Mouse (Mus musculus): Measurements from ENCODE around the gene Lrrc55. TPM values are rescaled to one million over a fixed set of nuclear protein-coding genes. Genes with fewer than 3 reads are reported as not detected.

Lrrc55 gene
- polyA plus RNA-seq, 1 experiment from 2014 or later: 1.4 TPM

- Histone ChIP-seq H3K27me3 (replicated peaks; ENCODE audit: control insufficient read depth, insufficient read depth, low read length) (no peaks in the 10 kb centered on the region), H3K9ac (ENCODE audit: low read depth, low read length) (no peak overlapping the region), H3K36me3 (ENCODE audit: control insufficient read depth, insufficient read depth) (no peaks in the 10 kb centered on the region), H3K4me3 (ENCODE audit: low read depth, low read length) (peak overlapping the region; percentile 13), H3K4me2 (replicated peaks; ENCODE audit: low read depth) (no peak overlapping the region), H3K9me3 (ENCODE audit: control insufficient read depth) (no peaks in the 10 kb centered on the region), H3K27ac (ENCODE audit: low read depth, low read length) (no peak overlapping the region), H3K4me1 (replicated peaks; ENCODE audit: control insufficient read depth, insufficient read depth, low read length) (no peaks in the 10 kb centered on the region)
- ATAC-seq: no peak
- no peak for TF ChIP-seq CTCF (IDR thresholded peaks at IDR 0.05; ENCODE audit: low read depth)
- 59% methylated on average over 10 of the region's 10 CpGs for WGBS
Measured at GRCm38 (mm10) chr2:85137601-85138140, 59.3 kb downstream of the Lrrc55 start.

DNA sequence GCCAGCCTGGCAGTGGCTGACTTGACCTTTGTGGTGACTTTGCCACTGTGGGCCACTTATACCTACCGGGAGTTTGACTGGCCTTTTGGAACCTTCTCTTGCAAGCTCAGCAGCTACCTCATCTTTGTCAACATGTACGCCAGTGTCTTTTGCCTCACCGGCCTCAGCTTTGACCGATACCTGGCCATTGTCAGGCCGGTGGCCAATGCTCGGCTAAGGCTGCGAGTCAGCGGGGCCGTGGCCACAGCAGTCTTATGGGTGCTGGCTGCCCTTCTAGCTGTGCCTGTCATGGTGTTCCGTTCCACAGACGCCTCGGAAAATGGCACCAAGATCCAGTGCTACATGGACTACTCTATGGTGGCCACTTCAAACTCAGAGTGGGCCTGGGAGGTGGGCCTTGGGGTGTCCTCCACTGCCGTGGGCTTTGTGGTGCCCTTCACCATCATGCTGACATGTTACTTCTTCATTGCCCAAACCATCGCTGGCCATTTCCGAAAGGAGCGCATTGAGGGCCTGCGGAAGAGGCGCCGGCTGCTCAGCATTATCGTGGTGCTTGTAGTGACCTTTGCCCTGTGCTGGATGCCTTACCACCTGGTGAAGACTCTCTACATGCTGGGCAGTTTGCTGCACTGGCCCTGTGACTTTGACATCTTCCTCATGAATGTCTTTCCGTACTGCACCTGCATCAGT, 60.0 kb downstream of the Lrrc55 start:
- TF ChIP-seq CTCF (IDR thresholded peaks at IDR 0.05; ENCODE audit: low read depth): no peak
- no peak overlapping the region; the same call in 1 of the 2 replicates for H3K4me2 ChIP-seq (replicated peaks; ENCODE audit: low read depth)

DNA sequence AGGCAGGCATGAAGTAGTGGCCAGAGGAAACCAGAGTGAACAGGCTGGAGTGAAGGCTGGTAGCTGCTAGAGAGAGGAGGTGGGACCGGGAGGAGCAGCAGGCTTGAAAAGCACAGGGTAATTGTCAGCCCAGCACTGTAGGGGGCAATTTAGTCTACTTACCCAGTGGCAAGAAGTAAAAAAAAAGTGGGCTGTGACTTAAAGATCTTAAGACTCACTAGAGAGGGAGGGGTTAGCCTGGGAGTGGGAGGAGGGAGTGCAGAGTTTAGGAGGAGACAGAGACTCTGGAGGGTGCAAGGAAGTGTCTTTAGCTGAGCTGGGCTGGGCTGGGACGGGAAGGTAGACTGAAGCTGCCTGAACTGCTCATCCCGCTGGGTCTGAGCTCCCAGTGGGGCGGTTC, 60.9 kb downstream of the Lrrc55 start, which contains the start of gene Aplnr:
Gene Aplnr, plus strand, starts transcription at position 137 of the 400 bp plus-strand sequence.
- WGBS: 35% methylated on average over 4 of the region's 4 CpGs
- no peaks in the 10 kb centered on the region for H3K27me3 ChIP-seq (replicated peaks; ENCODE audit: control insufficient read depth, insufficient read depth, low read length)
- H3K4me2 ChIP-seq (replicated peaks; ENCODE audit: low read depth): no peak within 1 kb of the TSS; the same call in 1 of the 2 replicates
- H3K4me3 ChIP-seq (ENCODE audit: low read depth, low read length): peak within 1 kb of the TSS; percentile 13
- no peak within 1 kb of the TSS for H3K27ac ChIP-seq (ENCODE audit: low read depth, low read length)
- no peaks in the 10 kb centered on the region for H3K36me3 ChIP-seq (ENCODE audit: control insufficient read depth, insufficient read depth)
- no peak for TF ChIP-seq CTCF (IDR thresholded peaks at IDR 0.05; ENCODE audit: low read depth)
- no peaks in the 10 kb centered on the region for H3K9me3 ChIP-seq (ENCODE audit: control insufficient read depth)
- H3K9ac ChIP-seq (ENCODE audit: low read depth, low read length): no peak within 1 kb of the TSS
- ATAC-seq: no peak
- H3K4me1 ChIP-seq (replicated peaks; ENCODE audit: control insufficient read depth, insufficient read depth, low read length): no peaks in the 10 kb centered on the region; the same call in 1 of the 2 replicates

More for the DNA sequence above, 60.0 kb downstream of the Lrrc55 start:
- WGBS: 80% methylated on average over 21 of the region's 21 CpGs
- Histone ChIP-seq H3K27ac (ENCODE audit: low read depth, low read length) (no peak overlapping the region), H3K4me1 (replicated peaks; ENCODE audit: control insufficient read depth, insufficient read depth, low read length) (no peaks in the 10 kb centered on the region; the same call in 1 of the 2 replicates), H3K9ac (ENCODE audit: low read depth, low read length) (no peak overlapping the region), H3K36me3 (ENCODE audit: control insufficient read depth, insufficient read depth) (no peaks in the 10 kb centered on the region), H3K27me3 (replicated peaks; ENCODE audit: control insufficient read depth, insufficient read depth, low read length) (no peaks in the 10 kb centered on the region), H3K4me3 (ENCODE audit: low read depth, low read length) (peak overlapping the region; percentile 13), H3K9me3 (ENCODE audit: control insufficient read depth) (no peaks in the 10 kb centered on the region)
- no peak for ATAC-seq

- Histone ChIP-seq H3K27me3 (replicated peaks; ENCODE audit: control insufficient read depth, insufficient read depth, low read length) (no peaks in the 10 kb centered on the region), H3K4me3 (ENCODE audit: low read depth, low read length) (no peak overlapping the region), H3K4me2 (replicated peaks; ENCODE audit: low read depth) (no peak overlapping the region), H3K9ac (ENCODE audit: low read depth, low read length) (no peak overlapping the region), H3K36me3 (ENCODE audit: control insufficient read depth, insufficient read depth) (no peaks in the 10 kb centered on the region), H3K27ac (ENCODE audit: low read depth, low read length) (no peak overlapping the region), H3K4me1 (replicated peaks; ENCODE audit: control insufficient read depth, insufficient read depth, low read length) (no peaks in the 10 kb centered on the region; the same call in 1 of the 2 replicates), H3K9me3 (ENCODE audit: control insufficient read depth) (no peaks in the 10 kb centered on the region)
- ATAC-seq: no peak
- 35% methylated on average over 1 of the region's 1 CpGs for WGBS
- no peak for TF ChIP-seq CTCF (IDR thresholded peaks at IDR 0.05; ENCODE audit: low read depth)
Measured at GRCm38 (mm10) chr2:85135099-85135498, 61.9 kb downstream of the Lrrc55 start.

GRCm38 (mm10) chr2:85132204-85132603, 64.8 kb downstream of the Lrrc55 start:
- Histone ChIP-seq H3K4me2 (replicated peaks; ENCODE audit: low read depth) (no peak overlapping the region), H3K9ac (ENCODE audit: low read depth, low read length) (no peak overlapping the region), H3K27ac (ENCODE audit: low read depth, low read length) (no peak overlapping the region), H3K4me3 (ENCODE audit: low read depth, low read length) (no peak overlapping the region), H3K36me3 (ENCODE audit: control insufficient read depth, insufficient read depth) (no peaks in the 10 kb centered on the region), H3K27me3 (replicated peaks; ENCODE audit: control insufficient read depth, insufficient read depth, low read length) (no peaks in the 10 kb centered on the region), H3K4me1 (replicated peaks; ENCODE audit: control insufficient read depth, insufficient read depth, low read length) (no peaks in the 10 kb centered on the region; the same call in 1 of the 2 replicates), H3K9me3 (ENCODE audit: control insufficient read depth) (no peaks in the 10 kb centered on the region)
- TF ChIP-seq CTCF (IDR thresholded peaks at IDR 0.05; ENCODE audit: low read depth): no peak
- no peak for ATAC-seq
- WGBS: 45% methylated on average over 2 of the region's 2 CpGs

DNA sequence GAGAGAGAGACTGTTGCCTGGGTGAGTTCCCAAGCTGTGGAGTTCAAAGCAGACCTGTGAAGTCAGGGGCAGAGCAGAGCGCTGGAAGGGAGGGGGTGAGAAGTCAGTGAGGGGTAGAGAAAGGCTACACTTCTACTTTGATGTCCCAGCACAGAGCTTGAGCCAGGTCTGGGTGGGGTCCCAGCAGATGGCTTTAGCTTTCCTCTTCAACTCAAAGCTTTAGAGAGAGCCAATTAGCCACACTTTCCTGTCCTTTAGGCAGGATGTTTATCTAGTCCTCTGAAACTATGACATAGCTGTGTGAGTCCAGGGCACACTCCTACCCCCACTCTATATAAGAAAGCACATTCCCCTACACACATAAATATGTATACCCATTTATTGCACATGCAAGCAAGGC, 65.3 kb downstream of the Lrrc55 start:
- Histone ChIP-seq H3K4me1 (replicated peaks; ENCODE audit: control insufficient read depth, insufficient read depth, low read length) (no peaks in the 10 kb centered on the region; the same call in 1 of the 2 replicates), H3K4me2 (replicated peaks; ENCODE audit: low read depth) (no peak overlapping the region), H3K4me3 (ENCODE audit: low read depth, low read length) (no peak overlapping the region), H3K36me3 (ENCODE audit: control insufficient read depth, insufficient read depth) (no peaks in the 10 kb centered on the region), H3K9me3 (ENCODE audit: control insufficient read depth) (no peaks in the 10 kb centered on the region), H3K9ac (ENCODE audit: low read depth, low read length) (no peak overlapping the region), H3K27me3 (replicated peaks; ENCODE audit: control insufficient read depth, insufficient read depth, low read length) (no peaks in the 10 kb centered on the region), H3K27ac (ENCODE audit: low read depth, low read length) (no peak overlapping the region)
- TF ChIP-seq CTCF (IDR thresholded peaks at IDR 0.05; ENCODE audit: low read depth): no peak
- WGBS: 10% methylated on average over 1 of the region's 1 CpGs
- no peak for ATAC-seq

Measured in intestine, postnatal 0 days (tissue).